Mouse (Mus musculus) E14TG2a.4 (cell line): ENCODE results near the gene Nudt14.

Source experiments
- CTCF ChIP-seq: conservative IDR thresholded peaks from 2 replicates; pipeline ENCODE4 v1.5.1; 2014; ENCODE audit warnings: low read length
- POU5F1 ChIP-seq: IDR thresholded peaks from 2 replicates; pipeline ENCODE4 v1.6.1; 2014; ENCODE audit warnings: low read length, borderline replicate concordance

DNA sequence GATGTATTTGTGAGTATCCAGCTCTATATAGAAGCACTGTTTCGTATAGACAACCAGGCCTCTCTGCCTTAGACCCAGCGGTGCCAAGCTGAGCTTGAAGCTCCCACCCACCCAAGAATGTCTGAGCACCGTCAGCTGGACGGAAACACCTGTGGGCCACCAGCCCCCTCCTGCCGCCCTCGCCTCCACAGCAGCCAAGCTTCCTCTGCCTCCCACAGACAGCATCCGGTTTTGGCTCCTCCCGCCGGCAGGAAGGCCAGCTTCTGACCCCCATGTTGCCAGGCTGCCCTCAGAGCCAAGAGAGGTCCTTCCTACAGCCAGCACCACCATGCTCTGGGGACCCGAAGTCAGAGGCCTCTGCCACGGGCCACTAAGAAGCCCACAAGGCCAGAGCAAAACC is 27.4 kb downstream of the Nudt14 start:
- no peak for TF ChIP-seq CTCF
- TF ChIP-seq POU5F1, result no peak
